Mouse (Mus musculus) left cerebral cortex, adult 6 months (tissue): ENCODE data around the gene Cmbl. TPM values are rescaled to one million over a fixed set of nuclear protein-coding genes. Genes with fewer than 3 reads are reported as not detected.

Experiments
- long read RNA-seq, 2 experiments: library from polyadenylated mRNA; unstranded; transcript quantifications; one replicate each; pipeline ENCODE4 v2.0.0; 2019 to 2020
- polyA plus RNA-seq: library from polyadenylated mRNA; unstranded; fragments of <200 nt; fragmentation: Nextera tagmentation; gene quantifications from 2 replicates; pipeline ENCODE4 v1.2.3, GENCODE M21; 2021

Cmbl gene
- polyA plus RNA-seq, result 26.5 and 30.1 TPM in 2 replicates
- long read RNA-seq, experiment 1, transcript Cmbl-201 (6 exons, 1,155 nt), result minor isoform, 13 of 38 reads
- long read RNA-seq, experiment 1, transcript Cmbl-204 (6 exons, 777 nt), result major isoform, 17 of 38 reads
- long read RNA-seq, experiment 1, partial matches to known transcripts, result 0 of 38 reads
- long read RNA-seq, experiment 1, other reads (novel, unspliced or antisense), result 8 of 38 reads
- long read RNA-seq, experiment 2, transcript Cmbl-201 (6 exons, 1,155 nt), result major isoform, 14 of 22 reads
- long read RNA-seq, experiment 2, partial matches to known transcripts, result 1 of 22 reads
- long read RNA-seq, experiment 2, other reads (novel, unspliced or antisense), result 5 of 22 reads

GRCm38 (mm10) chr15:31565184-31565583 is at the start of gene Cmbl:
Gene Cmbl (plus strand): TSS chr15:31565389.

DNA sequence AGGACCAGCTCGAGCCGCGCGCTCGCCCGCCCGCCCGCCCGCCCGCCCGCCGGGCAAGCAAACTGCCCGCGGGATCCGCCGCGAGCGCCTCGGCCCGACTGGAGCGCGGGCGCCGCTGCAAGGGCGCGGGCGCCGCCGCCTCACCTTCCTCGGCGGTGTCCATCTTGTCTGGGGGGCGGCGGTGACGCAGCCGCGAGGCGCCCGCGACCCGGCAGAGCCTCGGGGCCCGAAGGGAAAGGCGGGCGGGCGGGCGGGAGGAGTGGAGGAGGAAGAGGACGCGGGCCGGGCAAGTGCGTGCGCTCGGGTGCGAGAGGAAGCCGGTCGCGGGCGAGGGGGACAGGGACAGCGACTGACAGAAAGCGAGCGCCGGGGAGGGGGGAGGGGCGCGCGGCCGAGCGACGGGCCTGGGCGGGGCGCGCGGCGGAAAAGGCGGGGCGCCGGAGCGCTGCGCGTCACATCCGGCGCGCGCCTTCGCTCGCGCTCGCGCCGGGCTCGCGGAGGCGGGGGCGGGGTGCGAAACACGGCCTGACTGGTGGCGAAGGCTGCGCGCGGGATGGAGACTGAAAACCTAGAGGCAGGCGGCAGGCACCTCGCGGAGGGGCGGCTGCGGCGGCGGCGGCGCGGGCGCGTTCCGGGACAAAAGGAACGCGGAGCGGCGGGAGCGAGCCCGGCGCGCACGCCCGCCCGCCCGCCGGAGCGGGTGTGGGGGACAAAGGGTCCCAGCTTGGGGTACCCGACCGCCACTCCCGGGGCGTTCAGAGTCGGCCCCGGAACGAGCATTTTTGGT is 34.3 kb upstream of the Cmbl start, which contains the start of gene March6:
Gene March6 (minus strand): TSS at position 395 of the 787 bp plus-strand sequence.

GRCm38 (mm10) chr15:31601646-31602374 is 36.6 kb downstream of the Cmbl start, which contains the start of the genes Cct5 and Fam173b:
Gene Cct5 (minus strand): TSS chr15:31601804.
Gene Fam173b (plus strand): TSS chr15:31601852.

Other genes with a start within 250 kb of the Cmbl start
- 12.8 and 15.0 TPM in 2 replicates for gene Ankrd33b, start 197.7 kb upstream of the Cmbl start, polyA plus RNA-seq
- gene Ropn1l, start 111.7 kb upstream of the Cmbl start, polyA plus RNA-seq, result 2.6 and 3.3 TPM in 2 replicates
- 31.2 and 32.0 TPM in 2 replicates for gene March6, start 34.3 kb upstream of the Cmbl start, polyA plus RNA-seq
- 245 and 321 TPM in 2 replicates for gene Cct5, start 36.4 kb downstream of the Cmbl start, polyA plus RNA-seq
- 12.4 and 14.5 TPM in 2 replicates for gene Fam173b, start 36.5 kb downstream of the Cmbl start, polyA plus RNA-seq